Mouse (Mus musculus) liver, embryonic 14.5 days (tissue): ENCODE measurements around the gene Cux1.

ENCODE experiments used
- CTCF ChIP-seq: IDR thresholded peaks from 2 replicates; pipeline ENCODE4 v1.5.1; 2016; ENCODE audit warnings: antibody characterized with exemption, low read depth, control low read depth
- EP300 ChIP-seq: IDR thresholded peaks from 2 replicates; pipeline ENCODE4 v1.6.1; 2016; ENCODE audit warnings: antibody characterized with exemption, low read depth

- TF ChIP-seq CTCF (no peak), EP300 (no peak)
Observed at GRCm38 (mm10) chr5:136488721-136489120, 78.6 kb downstream of the Cux1 start.
